Mouse (Mus musculus): ENCODE data around the gene Rbm12. TPM values are rescaled to one million over a fixed set of nuclear protein-coding genes. Genes with fewer than 3 reads are reported as not detected.

The Rbm12 gene
- polyA plus RNA-seq, 1 experiment = 9.2 TPM

- Histone ChIP-seq H3K27ac (ENCODE audit: insufficient read depth, low read length) (no peak within 1 kb of the TSS), H3K4me1 (ENCODE audit: control insufficient read depth, insufficient read depth, low read length) (no peaks in the 10 kb centered on the region), H3K4me3 (replicated peaks; ENCODE audit: insufficient read depth, low read depth, low read length) (no peak within 1 kb of the TSS), H3K27me3 (ENCODE audit: control insufficient read depth, insufficient read depth, low read length) (no peaks in the 10 kb centered on the region)
- TF ChIP-seq POLR2A (IDR thresholded peaks at IDR 0.05; ENCODE audit: borderline replicate concordance, insufficient read depth, low read length) (no peak), CTCF (IDR thresholded peaks at IDR 0.05; ENCODE audit: borderline replicate concordance, insufficient read depth, low read depth, low read length) (no peak)
- no peak for DNase-seq
- WGBS = 84% methylated on average over 9 of the region's 9 CpGs
Observed at GRCm38 (mm10) chr2:156052816-156053215, 59.0 kb downstream of the Rbm12 start, which contains the start of gene Fer1l4. Gene Fer1l4, minus strand, starts transcription at chr2:156052947.

DNA sequence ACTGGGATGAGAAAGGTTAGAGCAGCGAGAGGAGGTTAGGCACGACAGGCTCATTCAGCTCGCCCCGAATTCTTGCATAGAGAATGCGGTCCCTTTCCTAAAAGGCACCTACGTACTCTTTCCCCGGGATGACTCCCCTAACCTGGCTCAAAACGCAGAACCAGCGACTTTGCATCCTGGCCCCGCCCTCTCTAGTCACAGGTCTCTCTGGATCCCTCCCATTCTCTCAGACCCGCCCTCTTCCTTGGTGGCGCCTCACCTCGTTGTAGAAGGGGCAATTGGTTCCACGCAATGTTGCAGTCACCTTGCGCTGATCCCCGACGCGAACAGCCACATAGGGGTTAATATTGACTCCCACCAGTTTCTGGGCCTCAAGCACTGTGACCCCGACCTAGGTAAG, 63.8 kb downstream of the Rbm12 start:
- no peak overlapping the region for H3K27ac ChIP-seq (ENCODE audit: insufficient read depth, low read length)
- WGBS = 19% methylated on average over 19 of the region's 19 CpGs
- no peaks in the 10 kb centered on the region for H3K4me1 ChIP-seq (ENCODE audit: control insufficient read depth, insufficient read depth, low read length)
- H3K27me3 ChIP-seq (ENCODE audit: control insufficient read depth, insufficient read depth, low read length) = no peaks in the 10 kb centered on the region
- no peak overlapping the region for H3K4me3 ChIP-seq (replicated peaks; ENCODE audit: insufficient read depth, low read depth, low read length)
- no peak for TF ChIP-seq POLR2A (IDR thresholded peaks at IDR 0.05; ENCODE audit: borderline replicate concordance, insufficient read depth, low read length)
- no peak for TF ChIP-seq CTCF (IDR thresholded peaks at IDR 0.05; ENCODE audit: borderline replicate concordance, insufficient read depth, low read depth, low read length)
- DNase-seq = no peak

DNA sequence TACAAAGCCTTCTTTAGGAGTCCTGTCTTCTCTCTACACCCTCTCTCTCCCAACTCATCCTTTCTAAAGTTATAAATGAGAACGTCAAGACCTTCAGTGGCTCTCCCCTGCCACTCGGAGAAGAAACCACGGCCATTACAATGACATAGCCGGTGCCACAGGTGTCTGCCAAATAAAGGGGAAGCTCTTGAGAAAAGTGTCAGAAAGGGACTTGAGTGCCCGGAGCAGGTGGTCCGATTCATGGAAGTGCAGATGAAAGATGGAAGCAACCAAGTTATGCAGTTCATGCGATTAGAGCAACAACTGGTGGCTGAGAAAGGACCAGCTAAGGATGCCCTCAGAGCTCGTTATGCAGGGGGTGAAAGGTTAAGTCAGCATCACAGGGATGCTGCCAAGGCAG, 68.9 kb downstream of the Rbm12 start:
- no peak for DNase-seq
- TF ChIP-seq CTCF (IDR thresholded peaks at IDR 0.05; ENCODE audit: borderline replicate concordance, insufficient read depth, low read depth, low read length) (no peak), POLR2A (IDR thresholded peaks at IDR 0.05; ENCODE audit: borderline replicate concordance, insufficient read depth, low read length) (no peak)
- no peak overlapping the region for H3K4me3 ChIP-seq (replicated peaks; ENCODE audit: insufficient read depth, low read depth, low read length)
- H3K27me3 ChIP-seq (ENCODE audit: control insufficient read depth, insufficient read depth, low read length) = no peaks in the 10 kb centered on the region
- H3K4me1 ChIP-seq (ENCODE audit: control insufficient read depth, insufficient read depth, low read length) = no peaks in the 10 kb centered on the region
- H3K27ac ChIP-seq (ENCODE audit: insufficient read depth, low read length) = no peak overlapping the region
- WGBS = 82% methylated on average over 8 of the region's 8 CpGs

Other genes starting within 250 kb of the Rbm12 start
- gene Uqcc1, start 181.7 kb downstream of the Rbm12 start, polyA plus RNA-seq (2012; rRNA removed) = 95.8 and 102 TPM in 2 replicates
- not detected in 2 replicates for gene Gm15557, start 171.2 kb downstream of the Rbm12 start, polyA plus RNA-seq (2012; rRNA removed)
- 0.14 and 0.21 TPM in 2 replicates for gene Gdf5, start 166.6 kb downstream of the Rbm12 start, polyA plus RNA-seq (2012; rRNA removed)
- 20.7 and 21.2 TPM in 2 replicates for gene Cep250, start 155.5 kb downstream of the Rbm12 start, polyA plus RNA-seq (2012; rRNA removed)
- gene 6430550D23Rik, start 104.0 kb downstream of the Rbm12 start, polyA plus RNA-seq (2012; rRNA removed) = 3.7 and 4.2 TPM in 2 replicates
- gene Ergic3, start 103.9 kb downstream of the Rbm12 start, polyA plus RNA-seq (2012; rRNA removed) = 316 and 328 TPM in 2 replicates
- 0.23 TPM in 1 of 2 replicates, not detected in the other for gene Fer1l4, start 59.0 kb downstream of the Rbm12 start, polyA plus RNA-seq (2012; rRNA removed)
- gene Spag4, start 46.8 kb downstream of the Rbm12 start, polyA plus RNA-seq (2012; rRNA removed) = 5.4 and 6.1 TPM in 2 replicates
- gene Cpne1, start within 50 bp of the Rbm12 start, polyA plus RNA-seq (2012; rRNA removed) = 50.9 and 54.3 TPM in 2 replicates
- gene Gm28036, start 15.1 kb upstream of the Rbm12 start, polyA plus RNA-seq (2012; rRNA removed) = 4.0 and 5.7 TPM in 2 replicates
- 245 and 250 TPM in 2 replicates for gene Romo1, start 32.1 kb upstream of the Rbm12 start, polyA plus RNA-seq (2012; rRNA removed)
- 67.5 and 71.7 TPM in 2 replicates for gene Nfs1, start 32.2 kb upstream of the Rbm12 start, polyA plus RNA-seq (2012; rRNA removed)
- gene Rbm39, start 68.3 kb upstream of the Rbm12 start, polyA plus RNA-seq (2012; rRNA removed) = 144 and 145 TPM in 2 replicates
- gene Phf20, start 84.5 kb upstream of the Rbm12 start, polyA plus RNA-seq (2012; rRNA removed) = 44.6 and 48.3 TPM in 2 replicates
- 9.5 and 9.7 TPM in 2 replicates for gene Cnbd2, start 200.3 kb upstream of the Rbm12 start, polyA plus RNA-seq (2012; rRNA removed)
- 80.6 and 82.5 TPM in 2 replicates for gene Scand1, start 200.7 kb upstream of the Rbm12 start, polyA plus RNA-seq (2012; rRNA removed)